Mouse (Mus musculus) stomach, postnatal 0 days (tissue): ENCODE results near the gene Lrrc28.

Source experiments
- CTCF ChIP-seq: IDR thresholded peaks from 2 replicates; pipeline ENCODE4 v1.5.1; 2016; ENCODE audit warnings: antibody characterized with exemption, low read depth, mild to moderate bottlenecking, moderate library complexity
- EP300 ChIP-seq: optimal IDR thresholded peaks from 2 replicates; pipeline ENCODE3; 2016; ENCODE audit warnings: antibody characterized with exemption

GRCm38 (mm10) chr7:67468802-67469408, 176.2 kb downstream of the Lrrc28 start:
- TF ChIP-seq CTCF = no peak
- TF ChIP-seq EP300 = no peak
